Mouse (Mus musculus): ENCODE results near the gene Thsd7b. TPM values are rescaled to one million over a fixed set of nuclear protein-coding genes. Genes with fewer than 3 reads are reported as not detected.
"Not testable (repeated sequence)": the region's sequence is repeated elsewhere in the genome, so short reads cannot be mapped to it uniquely, and the experiment has no call there.

Thsd7b gene
- polyA plus RNA-seq, 1 experiment from 2014 or later = 0.85 TPM

GRCm38 (mm10) chr1:130166187-130166586 lies 893.1 kb downstream of the Thsd7b start:
- Histone ChIP-seq H3K27me3 (ENCODE audit: control insufficient read depth, insufficient read depth, low read depth, low read length) (no peaks in the 10 kb centered on the region), H3K9me3 (ENCODE audit: control insufficient read depth, low read length) (no peaks in the 10 kb centered on the region), H3K4me3 (ENCODE audit: low read length) (no peak overlapping the region), H3K4me2 (ENCODE audit: low read depth, low read length) (no peak overlapping the region), H3K9ac (ENCODE audit: low read length) (no peak overlapping the region), H3K36me3 (ENCODE audit: control insufficient read depth, insufficient read depth, low read length) (no peaks in the 10 kb centered on the region), H3K27ac (ENCODE audit: low read length) (no peak overlapping the region), H3K4me1 (replicated peaks; ENCODE audit: control insufficient read depth, insufficient read depth, low read length) (no peaks in the 10 kb centered on the region)
- no peak for ATAC-seq (ENCODE audit: low read depth)

GRCm38 (mm10) chr1:130167260-130167659 lies 894.2 kb downstream of the Thsd7b start:
- Histone ChIP-seq H3K27me3 (ENCODE audit: control insufficient read depth, insufficient read depth, low read depth, low read length) (no peaks in the 10 kb centered on the region), H3K9me3 (ENCODE audit: control insufficient read depth, low read length) (no peaks in the 10 kb centered on the region), H3K27ac (ENCODE audit: low read length) (no peak overlapping the region), H3K4me3 (ENCODE audit: low read length) (no peak overlapping the region), H3K4me2 (ENCODE audit: low read depth, low read length) (no peak overlapping the region), H3K4me1 (replicated peaks; ENCODE audit: control insufficient read depth, insufficient read depth, low read length) (no peaks in the 10 kb centered on the region), H3K9ac (ENCODE audit: low read length) (no peak overlapping the region), H3K36me3 (ENCODE audit: control insufficient read depth, insufficient read depth, low read length) (no peaks in the 10 kb centered on the region)
- ATAC-seq (ENCODE audit: low read depth) = no peak
- 63% methylated on average over 2 of the region's 2 CpGs for WGBS

GRCm38 (mm10) chr1:130169875-130170274 lies 896.8 kb downstream of the Thsd7b start:
- H3K4me2 ChIP-seq (ENCODE audit: low read depth, low read length) = no peak overlapping the region
- ATAC-seq (ENCODE audit: low read depth) = no peak
- H3K4me3 ChIP-seq (ENCODE audit: low read length) = no peak overlapping the region
- H3K27ac ChIP-seq (ENCODE audit: low read length) = no peak overlapping the region
- H3K4me1 ChIP-seq (replicated peaks; ENCODE audit: control insufficient read depth, insufficient read depth, low read length) = no peaks in the 10 kb centered on the region
- no peaks in the 10 kb centered on the region for H3K9me3 ChIP-seq (ENCODE audit: control insufficient read depth, low read length)
- no peak overlapping the region for H3K9ac ChIP-seq (ENCODE audit: low read length)
- H3K27me3 ChIP-seq (ENCODE audit: control insufficient read depth, insufficient read depth, low read depth, low read length) = no peaks in the 10 kb centered on the region
- no peaks in the 10 kb centered on the region for H3K36me3 ChIP-seq (ENCODE audit: control insufficient read depth, insufficient read depth, low read length)
- WGBS = 50% methylated on average over 6 of the region's 6 CpGs

- Histone ChIP-seq H3K36me3 (ENCODE audit: control insufficient read depth, insufficient read depth, low read length) (no peaks in the 10 kb centered on the region), H3K9ac (ENCODE audit: low read length) (no peak overlapping the region), H3K27me3 (ENCODE audit: control insufficient read depth, insufficient read depth, low read depth, low read length) (no peaks in the 10 kb centered on the region), H3K4me1 (replicated peaks; ENCODE audit: control insufficient read depth, insufficient read depth, low read length) (no peaks in the 10 kb centered on the region), H3K9me3 (ENCODE audit: control insufficient read depth, low read length) (no peaks in the 10 kb centered on the region), H3K4me3 (ENCODE audit: low read length) (no peak overlapping the region), H3K27ac (ENCODE audit: low read length) (no peak overlapping the region), H3K4me2 (ENCODE audit: low read depth, low read length) (no peak overlapping the region)
- ATAC-seq (ENCODE audit: low read depth) = no peak
- 65% methylated on average over 1 of the region's 1 CpGs for WGBS
These were observed 897.2 kb downstream of the Thsd7b start for GRCm38 (mm10) chr1:130170290-130170689.

GRCm38 (mm10) chr1:130186836-130187235 lies 913.7 kb downstream of the Thsd7b start:
- not testable (repeated sequence) for H3K4me1 ChIP-seq (replicated peaks; ENCODE audit: control insufficient read depth, insufficient read depth, low read length); H3K27ac ChIP-seq (ENCODE audit: low read length); H3K27me3 ChIP-seq (ENCODE audit: control insufficient read depth, insufficient read depth, low read depth, low read length); H3K9ac ChIP-seq (ENCODE audit: low read length); H3K36me3 ChIP-seq (ENCODE audit: control insufficient read depth, insufficient read depth, low read length); H3K4me3 ChIP-seq (ENCODE audit: low read length); H3K9me3 ChIP-seq (ENCODE audit: control insufficient read depth, low read length); ATAC-seq (ENCODE audit: low read depth); H3K4me2 ChIP-seq (ENCODE audit: low read depth, low read length)
- 83% methylated on average over 7 of the region's 7 CpGs for WGBS

- H3K4me3 ChIP-seq (ENCODE audit: low read length) = no peak overlapping the region
- no peaks in the 10 kb centered on the region for H3K4me1 ChIP-seq (replicated peaks; ENCODE audit: control insufficient read depth, insufficient read depth, low read length)
- H3K4me2 ChIP-seq (ENCODE audit: low read depth, low read length) = no peak overlapping the region
- no peaks in the 10 kb centered on the region for H3K36me3 ChIP-seq (ENCODE audit: control insufficient read depth, insufficient read depth, low read length)
- no peaks in the 10 kb centered on the region for H3K9me3 ChIP-seq (ENCODE audit: control insufficient read depth, low read length)
- ATAC-seq (ENCODE audit: low read depth) = 0 out of 2 replicates have a peak, but pooled peaks have one; percentile 41
- no peak overlapping the region for H3K9ac ChIP-seq (ENCODE audit: low read length)
- WGBS = 44% methylated on average over 6 of the region's 6 CpGs
- H3K27ac ChIP-seq (ENCODE audit: low read length) = no peak overlapping the region
- no peaks in the 10 kb centered on the region for H3K27me3 ChIP-seq (ENCODE audit: control insufficient read depth, insufficient read depth, low read depth, low read length)
These were observed 919.3 kb downstream of the Thsd7b start for GRCm38 (mm10) chr1:130192190-130193028.

GRCm38 (mm10) chr1:130217404-130217803 lies 944.3 kb downstream of the Thsd7b start:
- H3K4me1 ChIP-seq (replicated peaks; ENCODE audit: control insufficient read depth, insufficient read depth, low read length) = no peaks in the 10 kb centered on the region
- H3K4me2 ChIP-seq (ENCODE audit: low read depth, low read length) = no peak overlapping the region
- H3K36me3 ChIP-seq (ENCODE audit: control insufficient read depth, insufficient read depth, low read length) = no peaks in the 10 kb centered on the region
- H3K9ac ChIP-seq (ENCODE audit: low read length) = no peak overlapping the region
- WGBS = 50% methylated on average over 3 of the region's 3 CpGs
- H3K27me3 ChIP-seq (ENCODE audit: control insufficient read depth, insufficient read depth, low read depth, low read length) = no peaks in the 10 kb centered on the region
- no peak overlapping the region for H3K4me3 ChIP-seq (ENCODE audit: low read length)
- H3K27ac ChIP-seq (ENCODE audit: low read length) = no peak overlapping the region
- no peak for ATAC-seq (ENCODE audit: low read depth)
- H3K9me3 ChIP-seq (ENCODE audit: control insufficient read depth, low read length) = no peaks in the 10 kb centered on the region

GRCm38 (mm10) chr1:130222904-130223303 lies 949.8 kb downstream of the Thsd7b start:
- H3K9me3 ChIP-seq (ENCODE audit: control insufficient read depth, low read length) = no peaks in the 10 kb centered on the region
- peak; percentile 66 for ATAC-seq (ENCODE audit: low read depth)
- no peak overlapping the region for H3K27ac ChIP-seq (ENCODE audit: low read length)
- H3K27me3 ChIP-seq (ENCODE audit: control insufficient read depth, insufficient read depth, low read depth, low read length) = no peaks in the 10 kb centered on the region
- no peak overlapping the region for H3K4me2 ChIP-seq (ENCODE audit: low read depth, low read length)
- no peaks in the 10 kb centered on the region for H3K4me1 ChIP-seq (replicated peaks; ENCODE audit: control insufficient read depth, insufficient read depth, low read length)
- 36% methylated on average over 2 of the region's 2 CpGs for WGBS
- H3K9ac ChIP-seq (ENCODE audit: low read length) = no peak overlapping the region
- H3K4me3 ChIP-seq (ENCODE audit: low read length) = no peak overlapping the region
- no peaks in the 10 kb centered on the region for H3K36me3 ChIP-seq (ENCODE audit: control insufficient read depth, insufficient read depth, low read length)

- Histone ChIP-seq H3K4me3 (ENCODE audit: low read length) (no peak overlapping the region), H3K36me3 (ENCODE audit: control insufficient read depth, insufficient read depth, low read length) (no peaks in the 10 kb centered on the region), H3K27ac (ENCODE audit: low read length) (no peak overlapping the region), H3K9me3 (ENCODE audit: control insufficient read depth, low read length) (no peaks in the 10 kb centered on the region), H3K4me2 (ENCODE audit: low read depth, low read length) (no peak overlapping the region), H3K4me1 (replicated peaks; ENCODE audit: control insufficient read depth, insufficient read depth, low read length) (no peaks in the 10 kb centered on the region), H3K27me3 (ENCODE audit: control insufficient read depth, insufficient read depth, low read depth, low read length) (no peaks in the 10 kb centered on the region), H3K9ac (ENCODE audit: low read length) (no peak overlapping the region)
- 71% methylated on average over 3 of the region's 3 CpGs for WGBS
- no peak for ATAC-seq (ENCODE audit: low read depth)
These were observed 972.5 kb downstream of the Thsd7b start for GRCm38 (mm10) chr1:130245563-130245962.

Data from lung, embryonic 16.5 days (tissue).